Mouse (Mus musculus) MEL (cell line): Measurements from ENCODE around the gene Gm20388.

Source experiments
- CHD1 ChIP-seq: IDR thresholded peaks from 2 replicates; pipeline ENCODE4 v1.6.1; 2012; ENCODE audit warnings: low read depth, mild to moderate bottlenecking, inconsistent platforms, low read length, improper control_type of control experiment
- CTCF ChIP-seq, 3 experiments: IDR thresholded peaks in 2 of 3; conservative IDR thresholded peaks in 1 of 3; 2 replicates each; pipeline ENCODE4 v1.5.1; 2011 to 2012; ENCODE audit warnings: low read length in 3 of 3, low read depth in 2 of 3, mild to moderate bottlenecking in 2 of 3, improper control_type of control experiment in 1 of 3, inconsistent platforms in 1 of 3, mixed read lengths in 1 of 3, moderate library complexity in 1 of 3; ENCODE audit not compliant: control insufficient read depth in 1 of 3, insufficient read depth in 1 of 3, poor library complexity in 1 of 3, severe bottlenecking in 1 of 3
- EP300 ChIP-seq, 2 experiments: IDR thresholded peaks; 2 replicates each; pipeline ENCODE4 v1.6.1; 2011; ENCODE audit warnings: improper control_type of control experiment in 2 of 2, low read length in 2 of 2, low read depth in 1 of 2, mild to moderate bottlenecking in 1 of 2
- GABPA ChIP-seq: IDR thresholded peaks from 2 replicates; pipeline ENCODE4 v1.6.1; 2012; ENCODE audit warnings: low read depth, mild to moderate bottlenecking, inconsistent platforms, low read length, improper control_type of control experiment, moderate library complexity
- HCFC1 ChIP-seq: IDR thresholded peaks from 2 replicates; pipeline ENCODE4 v1.6.1; 2012; ENCODE audit warnings: low read depth, mild to moderate bottlenecking, inconsistent platforms, low read length, improper control_type of control experiment, moderate library complexity
- MAZ ChIP-seq: IDR thresholded peaks from 2 replicates; pipeline ENCODE4 v1.6.1; 2012; ENCODE audit warnings: low read depth, mild to moderate bottlenecking, inconsistent platforms, low read length, improper control_type of control experiment
- MEF2A ChIP-seq: IDR thresholded peaks from 2 replicates; pipeline ENCODE4 v1.6.1; 2014; ENCODE audit warnings: low read depth, mild to moderate bottlenecking, inconsistent platforms, low read length, improper control_type of control experiment; ENCODE audit not compliant: poor library complexity, insufficient replicate concordance, severe bottlenecking; ENCODE audit errors: extremely low read depth
- MXI1 ChIP-seq: IDR thresholded peaks from 2 replicates; pipeline ENCODE4 v1.6.1; 2011; ENCODE audit warnings: mild to moderate bottlenecking, low read depth, low read length, improper control_type of control experiment
- NELFE ChIP-seq: IDR thresholded peaks from 2 replicates; pipeline ENCODE4 v1.6.1; 2011; ENCODE audit warnings: low read depth, low read length, improper control_type of control experiment
- POLR2A ChIP-seq, 2 experiments: IDR thresholded peaks; 2 replicates each; pipeline ENCODE4 v1.6.1; 2011 to 2012; ENCODE audit warnings: low read length in 2 of 2, mild to moderate bottlenecking in 2 of 2, control low read depth in 1 of 2, improper control_type of control experiment in 1 of 2, low read depth in 1 of 2, moderate library complexity in 1 of 2; ENCODE audit not compliant: control insufficient read depth in 1 of 2, insufficient read depth in 1 of 2, poor library complexity in 1 of 2
- RAD21 ChIP-seq: IDR thresholded peaks from 2 replicates; pipeline ENCODE4 v1.6.1; 2011; ENCODE audit warnings: mild to moderate bottlenecking, low read depth, low read length, improper control_type of control experiment
- TCF12 ChIP-seq: IDR thresholded peaks from 2 replicates; pipeline ENCODE4 v1.6.1; 2014; ENCODE audit warnings: low read depth, mild to moderate bottlenecking, inconsistent platforms, low read length, improper control_type of control experiment, moderate library complexity
- ZC3H11A ChIP-seq: IDR thresholded peaks from 2 replicates; pipeline ENCODE4 v1.6.1; 2012; ENCODE audit warnings: low read depth, mild to moderate bottlenecking, inconsistent platforms, low read length, improper control_type of control experiment

DNA sequence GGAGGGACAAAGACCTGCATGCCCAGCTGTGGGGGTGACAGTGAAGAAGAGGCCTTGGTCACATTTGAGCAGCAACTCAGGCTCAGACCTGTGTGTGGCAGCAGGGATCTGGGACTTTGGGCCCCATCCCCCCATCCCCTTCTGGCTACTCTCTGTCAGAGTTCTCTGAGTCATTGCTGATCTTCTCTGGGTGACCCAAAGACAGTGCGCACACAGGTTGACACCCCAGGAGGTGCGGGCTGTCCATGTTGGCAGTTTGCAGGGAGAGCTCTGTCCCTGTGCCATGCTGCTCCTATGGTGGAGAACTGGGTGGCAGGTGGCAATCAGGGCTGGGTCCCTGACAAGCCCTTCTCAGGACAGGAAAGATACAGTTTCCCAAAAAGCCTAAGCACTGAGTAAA lies 1859.0 kb downstream of the Gm20388 start:
- TF ChIP-seq GABPA (no peak), CTCF (IDR thresholded peaks at IDR 0.05 in 2 of 3, conservative IDR thresholded peaks at IDR 0.05 in 1 of 3; ENCODE audit: control insufficient read depth in 1 of 3, insufficient read depth in 1 of 3, low read depth in 2 of 3, low read length in 3 of 3, poor library complexity in 1 of 3, severe bottlenecking in 1 of 3) (no peak), POLR2A (IDR thresholded peaks at IDR 0.05; ENCODE audit: control insufficient read depth in 1 of 2, insufficient read depth in 1 of 2, low read depth in 1 of 2, low read length in 2 of 2, poor library complexity in 1 of 2) (no peak), NELFE (no peak), MAZ (no peak), MXI1 (no peak), EP300 (IDR thresholded peaks at IDR 0.05; ENCODE audit: low read depth in 1 of 2, low read length in 2 of 2) (no peak), TCF12 (no peak), HCFC1 (no peak), CHD1 (no peak), MEF2A (no peak), RAD21 (no peak), ZC3H11A (no peak)
